Mouse (Mus musculus): Measurements from ENCODE around the gene Nadsyn1.

DNA sequence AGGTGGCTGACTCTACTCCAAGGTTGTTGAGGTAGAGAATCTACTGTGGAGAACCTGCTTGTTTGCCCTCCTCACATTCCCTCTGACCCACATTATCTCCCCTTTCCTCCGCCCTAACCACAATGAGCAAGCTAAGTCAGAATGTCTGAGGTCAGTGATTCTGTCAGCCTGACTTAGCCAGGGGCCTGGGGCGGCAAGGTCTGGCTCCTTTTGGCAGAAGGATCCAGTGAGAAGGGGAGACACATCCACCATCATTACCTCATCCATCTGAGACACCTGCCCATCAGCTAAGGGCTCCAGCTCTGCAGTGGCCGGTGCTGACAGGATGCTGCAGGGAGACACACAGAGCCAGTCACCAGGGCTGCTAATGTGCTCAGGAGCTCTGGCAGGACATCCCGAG, 23.9 kb downstream of the Nadsyn1 start:
- no peak for TF ChIP-seq POLR2A (IDR thresholded peaks at IDR 0.05; ENCODE audit: low read depth, low read length)
- TF ChIP-seq CTCF (conservative IDR thresholded peaks at IDR 0.05; ENCODE audit: insufficient read depth, insufficient read length, low read depth, low read length): no peak
